Mouse (Mus musculus): ENCODE measurements at regions not wholly inside any gene's neighbourhood (a gene's known extent, or its start where the extent isn't known, plus 50 kb on each side); places are given as distances from the start of the nearest gene placed in this dataset.

DNA sequence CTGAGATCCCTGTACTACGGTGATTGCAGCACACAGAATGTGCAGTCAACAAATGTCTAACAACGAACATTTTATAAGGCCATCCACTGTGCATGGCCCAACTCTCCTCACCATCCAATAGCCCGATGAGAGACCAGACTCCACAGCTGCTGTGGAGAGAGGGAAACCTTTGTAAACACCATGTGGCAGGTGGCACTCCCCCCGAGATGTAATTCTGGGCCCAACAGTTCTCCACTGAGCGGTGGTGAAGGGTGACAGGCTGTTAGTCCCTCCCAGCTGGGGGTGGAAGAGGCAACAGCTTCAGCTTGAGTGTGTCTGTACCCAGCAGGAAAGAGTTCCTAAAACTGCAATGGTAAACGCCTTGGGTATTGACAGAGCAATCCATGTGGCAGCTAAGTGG, 263.0 kb upstream of the Ppargc1a start:
- no peak for DNase-seq

GRCm38 (mm10) chr5:51830015-51830414, 262.5 kb upstream of the Ppargc1a start:
- no peak for DNase-seq

- DNase-seq, result no peak
Observed at GRCm38 (mm10) chr5:51829606-51830005, 262.1 kb upstream of the Ppargc1a start.

- DNase-seq, result no peak
Observed at GRCm38 (mm10) chr5:51829020-51829419, 261.5 kb upstream of the Ppargc1a start.

- no peak for DNase-seq
Observed at GRCm38 (mm10) chr5:51826269-51826668, 258.7 kb upstream of the Ppargc1a start.

- no peak for DNase-seq
Observed at GRCm38 (mm10) chr5:51825584-51826088, 258.1 kb upstream of the Ppargc1a start.

GRCm38 (mm10) chr5:51824731-51825130, 257.2 kb upstream of the Ppargc1a start:
- DNase-seq, result no peak

- DNase-seq, result no peak
Observed at GRCm38 (mm10) chr5:51823657-51824056, 256.1 kb upstream of the Ppargc1a start.

DNA sequence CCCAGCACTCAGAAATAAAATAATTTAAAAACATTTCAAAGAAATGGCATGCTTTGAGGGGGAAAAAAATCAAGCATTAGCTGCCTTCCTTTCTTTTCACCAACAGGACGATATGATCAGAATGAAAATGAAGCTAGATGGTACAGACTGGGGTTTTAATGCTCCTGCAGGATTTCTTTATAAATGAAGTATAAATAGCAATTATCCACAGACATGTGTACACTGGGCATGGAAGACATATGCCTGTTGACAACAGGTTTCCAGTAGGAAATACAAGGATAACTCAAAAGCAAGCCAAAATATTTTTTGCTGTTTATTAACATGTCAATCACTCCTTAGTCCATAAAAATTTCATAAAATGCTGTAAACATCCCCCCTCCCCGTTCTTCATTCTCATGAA, 248.7 kb upstream of the Ppargc1a start:
- no peak for DNase-seq

- no peak for DNase-seq
Observed at GRCm38 (mm10) chr5:51811728-51812127, 244.2 kb upstream of the Ppargc1a start.

GRCm38 (mm10) chr5:51801486-51801885, 234.0 kb upstream of the Ppargc1a start:
- DNase-seq, result no peak

- DNase-seq, result no peak
Observed at GRCm38 (mm10) chr5:51799371-51800035, 232.0 kb upstream of the Ppargc1a start.

- DNase-seq, result no peak
Observed at GRCm38 (mm10) chr5:51794097-51794496, 226.6 kb upstream of the Ppargc1a start.

- no peak for DNase-seq
Observed at GRCm38 (mm10) chr5:51792950-51793349, 225.4 kb upstream of the Ppargc1a start.

DNA sequence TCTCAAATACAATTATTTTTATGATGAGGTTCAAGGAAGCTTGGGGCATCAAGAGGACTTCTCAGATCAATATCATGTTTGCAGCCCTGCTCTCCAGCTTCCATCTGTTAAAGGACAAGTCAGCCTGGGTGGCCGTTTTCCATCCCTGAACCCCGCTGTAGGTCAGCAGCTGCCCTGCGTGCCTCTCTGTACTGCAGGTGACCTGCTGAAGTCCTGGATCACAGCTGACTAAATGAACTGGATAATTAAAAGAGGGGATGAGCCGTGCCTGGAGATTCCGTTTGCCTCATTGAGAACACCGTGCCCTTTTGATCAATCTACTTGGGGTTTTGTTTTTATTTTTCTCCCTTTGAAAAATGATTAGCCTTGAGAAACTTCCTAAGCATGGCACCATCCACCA, 221.2 kb upstream of the Ppargc1a start:
- DNase-seq, result no peak

DNA sequence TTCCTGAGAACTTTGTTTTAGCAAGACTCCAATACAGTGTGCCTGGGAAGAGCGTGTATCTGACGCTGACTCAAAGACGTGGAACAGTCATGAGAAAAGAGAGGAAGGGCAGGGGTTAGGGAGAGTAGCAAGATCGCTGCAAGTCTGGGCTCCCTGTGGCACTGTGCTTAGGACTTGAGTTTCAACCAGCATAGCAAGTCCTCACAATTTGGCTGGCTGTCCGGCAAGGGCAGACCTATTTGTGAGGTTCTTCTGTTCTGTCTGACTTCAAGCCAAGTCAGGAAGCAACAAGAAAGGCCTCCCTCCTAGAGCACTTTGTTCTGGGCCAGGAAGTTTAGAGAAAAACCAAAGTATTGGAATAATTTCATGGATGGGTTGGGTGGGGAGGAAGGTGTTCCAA, 216.0 kb upstream of the Ppargc1a start:
- no peak for DNase-seq

DNA sequence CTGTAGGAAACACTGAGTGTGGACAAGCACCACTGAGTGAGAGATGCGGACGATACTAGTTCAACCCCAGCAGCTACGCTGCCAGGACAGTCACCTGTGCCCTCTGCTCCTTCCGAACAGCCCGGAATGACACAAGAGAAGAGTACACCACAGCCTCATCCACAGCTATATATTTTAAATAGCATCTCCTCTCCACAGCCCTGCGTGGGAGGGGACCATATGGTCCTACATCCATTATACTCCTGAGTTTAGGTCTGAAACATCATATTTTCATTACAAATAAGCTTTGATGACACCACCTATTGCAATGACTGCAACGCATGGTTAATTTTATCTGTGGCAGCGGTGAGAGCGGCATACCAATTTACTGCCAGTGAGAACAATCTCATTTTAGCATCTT, 215.6 kb upstream of the Ppargc1a start:
- DNase-seq, result no peak

DNA sequence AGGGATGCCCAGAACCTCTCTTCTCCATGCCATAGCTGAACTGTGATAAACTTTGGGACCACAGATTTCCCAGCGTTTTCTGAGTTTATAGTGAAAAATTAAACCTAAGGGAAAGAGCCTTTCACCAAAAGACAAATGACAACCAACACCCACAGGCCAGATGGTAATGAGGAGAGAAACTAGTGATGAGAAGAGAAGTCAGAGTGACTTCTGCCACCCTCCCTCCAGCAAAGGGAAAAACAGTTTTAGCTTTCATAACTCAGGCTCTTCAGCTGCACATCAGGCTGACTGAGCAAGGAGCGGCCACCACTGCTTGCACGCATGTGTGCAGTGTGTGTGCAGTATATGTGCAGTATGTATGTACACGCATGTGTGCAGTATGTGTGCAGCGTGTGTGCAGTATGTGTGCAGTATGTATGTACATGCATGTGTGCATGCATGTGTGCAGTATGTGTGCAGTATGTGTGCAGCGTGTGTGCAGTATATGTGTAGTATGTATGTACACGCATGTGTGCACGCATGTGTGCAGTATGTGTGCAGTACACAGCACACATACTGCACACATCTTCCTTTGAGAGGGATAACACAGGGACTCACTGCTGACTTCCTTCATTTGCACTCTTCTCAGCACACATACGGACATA, 208.1 kb upstream of the Ppargc1a start:
- DNase-seq, result no peak

GRCm38 (mm10) chr5:51771655-51772054, 204.1 kb upstream of the Ppargc1a start:
- DNase-seq, result no peak

- DNase-seq, result no peak
Observed at GRCm38 (mm10) chr5:51766111-51766510, 198.6 kb upstream of the Ppargc1a start.

DNA sequence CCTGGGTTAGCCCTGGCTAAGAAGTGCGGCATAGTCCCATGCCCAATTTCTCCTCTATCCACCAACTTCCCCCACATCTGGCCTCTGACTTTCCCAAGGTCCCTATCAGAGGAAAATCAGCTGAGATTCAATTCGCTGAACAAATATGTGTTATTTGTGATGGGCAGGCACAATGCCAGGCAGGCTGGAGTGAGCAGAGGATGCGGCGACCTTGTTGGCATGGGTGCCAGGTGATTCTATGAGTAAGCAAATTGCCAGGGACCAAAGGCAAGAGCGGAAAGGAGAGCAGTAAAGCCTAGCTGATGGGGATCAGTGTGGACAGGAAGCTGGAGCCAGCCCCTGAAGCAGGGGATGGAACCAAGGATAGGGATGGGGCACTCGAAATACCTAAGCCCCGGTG, 196.9 kb upstream of the Ppargc1a start:
- DNase-seq, result no peak

DNA sequence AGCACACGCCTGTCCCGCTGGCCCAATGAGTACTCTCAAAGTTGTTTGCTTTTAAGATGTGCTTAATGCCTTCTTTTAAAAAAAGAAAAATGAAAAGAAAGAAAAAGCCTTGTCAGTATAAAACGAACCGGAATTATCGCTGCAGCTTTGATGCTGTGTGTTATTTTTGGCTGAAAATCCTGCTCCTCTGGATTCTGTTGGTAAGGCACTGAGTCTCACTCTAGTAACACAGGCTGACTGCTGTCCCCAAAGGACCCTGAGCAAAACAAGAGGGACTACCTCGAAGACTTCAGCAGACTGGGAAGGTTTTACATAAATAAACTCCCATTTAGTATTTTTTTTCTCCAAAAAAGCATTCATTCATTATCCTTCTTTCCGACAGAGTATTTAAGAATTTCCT, 196.1 kb upstream of the Ppargc1a start:
- no peak for DNase-seq

- no peak for DNase-seq
Observed at GRCm38 (mm10) chr5:51762352-51762751, 194.8 kb upstream of the Ppargc1a start.

DNA sequence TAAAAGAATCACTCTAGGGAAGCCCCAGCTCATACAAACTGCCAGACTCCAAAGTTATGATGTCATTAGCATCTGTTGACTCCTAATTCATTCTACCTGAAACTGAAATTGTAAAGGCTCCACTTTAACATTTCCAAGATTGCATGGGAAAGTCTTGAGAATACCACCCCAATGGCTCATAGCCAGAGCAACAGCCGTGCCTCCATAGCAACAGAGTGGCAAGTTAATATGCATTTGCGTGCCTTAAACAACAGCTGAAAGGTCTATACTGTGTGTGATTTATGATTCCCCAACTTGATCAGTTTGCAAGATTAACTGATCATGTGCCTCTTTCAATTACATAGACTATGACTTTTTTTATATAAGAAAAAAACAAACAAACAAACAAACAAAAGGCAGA, 190.8 kb upstream of the Ppargc1a start:
- no peak for DNase-seq

GRCm38 (mm10) chr5:51757864-51758263, 190.3 kb upstream of the Ppargc1a start:
- no peak for DNase-seq
